Mouse (Mus musculus) heart, postnatal 0 days (tissue): ENCODE data around the gene Magi1.

Source experiments
- CTCF ChIP-seq: IDR thresholded peaks from 2 replicates; pipeline ENCODE4 v1.5.1; 2016; ENCODE audit warnings: antibody characterized with exemption, control low read depth, low read depth
- EP300 ChIP-seq: IDR thresholded peaks from 2 replicates; pipeline ENCODE4 v1.6.1; 2016; ENCODE audit warnings: antibody characterized with exemption, low read depth

DNA sequence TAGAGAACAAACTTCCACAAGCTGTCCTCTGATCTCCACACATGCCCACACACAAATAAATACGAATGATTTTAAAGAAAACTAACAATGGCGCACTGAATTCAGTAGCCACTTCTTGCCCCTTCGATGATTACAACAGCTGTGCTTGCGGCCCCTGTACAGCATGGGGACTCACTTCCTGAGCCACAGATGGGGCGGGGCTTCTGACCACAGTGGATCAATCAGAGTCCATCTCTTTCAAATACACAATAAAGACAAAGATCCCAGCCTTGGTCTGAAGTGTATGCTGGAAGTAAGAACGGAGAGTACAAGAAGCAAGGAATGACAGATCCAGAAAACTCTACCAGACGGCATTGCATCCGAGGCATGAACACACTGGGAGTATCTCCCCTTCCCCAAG, 120.8 kb downstream of the Magi1 start:
- TF ChIP-seq CTCF: no peak
- no peak for TF ChIP-seq EP300
